Mouse (Mus musculus): ENCODE data around the gene Cyp2c23.

The Cyp2c23 gene

DNA sequence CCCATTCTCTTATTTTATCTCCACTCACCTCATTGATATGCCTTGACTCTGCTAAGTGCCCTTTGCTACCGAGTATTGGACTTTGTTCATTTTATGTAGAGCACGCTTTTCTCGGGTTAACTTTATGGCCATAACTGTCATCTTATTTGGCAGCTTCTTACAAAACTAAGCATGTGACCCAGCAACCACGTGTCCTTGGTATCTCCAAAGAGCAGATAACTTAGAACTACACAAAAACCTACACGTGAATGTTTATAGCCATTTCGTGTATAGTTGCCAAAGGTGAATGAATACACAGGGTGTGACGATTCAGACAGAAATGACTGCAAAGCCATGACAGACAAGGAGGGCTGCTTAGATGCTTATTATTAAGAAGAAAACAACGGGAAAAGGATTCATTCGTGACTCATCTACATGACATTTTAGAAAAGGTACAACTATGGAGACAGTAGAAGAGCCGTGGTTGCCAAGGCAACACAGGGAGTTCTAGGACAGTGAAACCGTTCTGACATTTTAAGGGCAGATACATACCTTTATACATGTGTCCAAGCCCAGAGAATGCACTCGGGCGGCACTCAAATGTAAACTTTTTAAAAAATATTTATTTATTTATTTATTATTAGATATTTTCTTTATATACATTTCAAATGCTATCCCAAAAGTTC is 4.0 kb downstream of the Cyp2c23 start:
- DNase-seq (ENCODE audit: low spot score) = no peak

DNA sequence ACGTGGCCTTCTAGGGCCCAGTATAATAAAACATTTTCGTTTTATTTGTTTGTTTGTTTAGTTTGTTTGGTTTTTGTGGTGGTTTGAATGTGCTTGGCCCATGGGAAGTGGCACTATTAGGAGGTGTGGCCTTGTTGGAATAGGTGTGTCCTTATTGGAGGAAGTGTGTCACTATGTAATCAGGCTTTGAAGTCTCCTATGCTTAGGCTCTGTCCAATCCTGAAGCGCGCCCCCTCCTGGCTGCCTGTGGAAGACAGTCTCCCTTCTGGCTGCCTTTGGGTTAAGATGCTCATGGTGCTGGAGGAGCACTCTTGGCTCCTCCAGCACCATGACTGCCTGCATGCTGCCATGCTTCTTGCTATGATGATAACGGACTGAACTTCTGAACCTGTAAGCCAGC is 5.9 kb downstream of the Cyp2c23 start:
- DNase-seq (ENCODE audit: low spot score) = no peak

DNA sequence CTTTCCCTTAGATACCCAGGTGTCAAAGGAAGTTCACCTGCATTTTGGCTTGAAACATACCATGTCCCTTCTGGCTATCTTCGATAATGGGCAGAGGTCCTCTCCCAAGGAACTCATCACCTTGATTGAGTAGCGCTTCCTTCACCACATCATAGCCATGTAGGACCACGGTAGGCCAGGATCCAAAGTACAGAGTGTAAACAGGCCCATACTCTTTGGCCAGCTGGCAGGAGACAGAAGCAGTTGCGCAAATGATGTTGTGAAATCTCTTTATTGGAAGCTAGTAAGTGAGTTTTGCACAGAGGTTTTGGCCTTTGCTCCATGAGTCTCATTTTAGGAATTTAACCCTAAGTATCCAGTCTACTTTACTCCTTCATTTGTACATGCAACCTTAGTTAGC is 7.5 kb downstream of the Cyp2c23 start:
- peak; percentile 38 for DNase-seq (ENCODE audit: low spot score)

DNA sequence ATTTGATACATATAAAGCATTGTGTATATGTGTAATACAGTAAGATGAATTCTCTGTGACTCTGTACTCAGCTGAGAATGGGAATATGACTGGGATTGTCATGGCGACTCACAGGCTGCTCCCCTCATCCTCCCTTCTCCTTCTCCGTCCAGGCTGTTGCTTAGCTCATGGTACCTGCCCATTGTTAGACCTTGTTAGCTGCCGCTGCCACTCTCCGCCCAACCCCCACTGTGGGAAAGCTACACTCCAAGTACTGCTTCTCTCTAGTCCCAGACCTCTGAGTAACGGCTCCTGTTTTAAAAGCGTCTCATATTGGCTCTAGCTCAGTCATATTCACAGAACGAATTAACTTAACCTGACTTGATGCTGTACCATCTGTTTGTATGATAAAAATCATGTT is 9.3 kb downstream of the Cyp2c23 start:
- DNase-seq (ENCODE audit: low spot score) = no peak

DNA sequence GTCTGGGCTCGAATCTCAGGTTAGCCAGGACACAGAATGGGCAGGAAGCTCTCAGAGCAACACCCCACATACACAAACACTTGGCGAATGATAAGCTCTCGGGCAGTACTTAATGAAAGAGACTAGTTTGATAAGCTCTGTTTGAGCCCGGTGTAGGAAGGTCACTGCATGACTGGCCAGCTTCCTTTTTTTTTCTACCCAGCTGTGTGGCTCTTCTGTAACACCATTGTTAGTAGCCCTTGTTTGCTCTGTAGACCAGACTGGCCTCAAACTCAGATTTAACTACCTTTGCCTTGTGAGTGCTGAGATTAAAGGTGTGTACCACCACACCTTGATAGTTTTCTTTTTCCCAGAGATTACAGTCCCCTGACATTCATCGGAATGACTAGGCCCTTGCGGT is 15.1 kb downstream of the Cyp2c23 start:
- DNase-seq (ENCODE audit: low spot score) = no peak

DNA sequence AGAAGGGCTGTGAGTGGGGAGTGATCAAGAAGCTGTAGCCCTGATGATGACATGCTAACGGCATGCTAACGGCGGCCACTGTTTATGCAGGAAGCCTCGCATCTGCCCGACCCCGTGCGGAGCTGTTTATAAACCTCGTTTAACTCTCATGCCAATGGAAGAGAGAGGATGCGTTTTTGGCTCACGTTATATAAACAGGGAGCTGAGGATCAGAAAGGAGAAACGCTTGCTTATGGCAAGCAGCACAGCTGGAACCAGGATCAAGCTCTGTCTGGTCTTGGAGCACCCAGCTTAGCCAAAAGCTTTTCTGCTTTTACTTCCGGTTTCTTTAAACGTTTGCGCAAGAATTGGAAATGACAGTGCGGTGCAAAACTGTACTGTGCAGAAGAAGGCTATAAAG is 20.2 kb downstream of the Cyp2c23 start:
- no peak for DNase-seq (ENCODE audit: low spot score)

DNA sequence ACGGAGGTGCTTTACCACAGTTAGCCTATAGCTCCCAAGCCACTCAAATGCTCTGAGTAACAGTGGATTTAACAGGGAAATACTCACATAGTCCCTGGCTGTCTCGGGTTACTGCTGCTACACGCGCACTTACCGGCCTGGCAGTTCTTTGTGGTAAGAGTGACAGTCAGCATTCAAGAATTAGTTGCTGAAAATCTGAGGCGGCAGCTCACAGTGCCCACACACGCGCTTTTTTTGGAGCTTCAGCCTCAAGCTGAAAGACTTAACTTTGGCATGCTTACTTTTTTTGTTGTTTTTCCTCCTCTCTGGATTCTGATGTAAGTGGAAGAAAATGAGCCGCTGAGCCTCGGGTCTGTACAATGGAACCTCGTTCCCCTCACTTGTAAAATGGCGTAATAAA is 21.8 kb downstream of the Cyp2c23 start:
- no peak for DNase-seq (ENCODE audit: low spot score)

DNA sequence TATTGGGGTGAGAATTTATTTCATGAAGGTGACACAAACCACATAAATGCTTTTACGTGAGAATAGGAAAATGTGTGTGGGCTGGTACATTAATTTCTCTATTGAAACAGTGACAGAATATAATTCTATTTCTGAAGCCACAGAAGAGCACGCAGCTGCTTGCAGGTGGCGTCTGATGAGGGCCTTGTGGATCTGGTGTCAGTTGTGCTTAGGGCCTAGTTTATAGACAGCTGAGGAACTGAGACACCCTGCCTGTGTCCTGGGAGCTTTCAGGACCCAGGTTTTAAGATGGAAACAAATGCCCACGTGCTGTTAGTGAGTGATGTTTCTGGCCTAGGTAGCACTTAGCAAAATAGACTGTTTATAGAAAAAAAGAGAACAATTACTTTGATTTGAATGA is 24.0 kb downstream of the Cyp2c23 start:
- no peak for DNase-seq (ENCODE audit: low spot score)

DNA sequence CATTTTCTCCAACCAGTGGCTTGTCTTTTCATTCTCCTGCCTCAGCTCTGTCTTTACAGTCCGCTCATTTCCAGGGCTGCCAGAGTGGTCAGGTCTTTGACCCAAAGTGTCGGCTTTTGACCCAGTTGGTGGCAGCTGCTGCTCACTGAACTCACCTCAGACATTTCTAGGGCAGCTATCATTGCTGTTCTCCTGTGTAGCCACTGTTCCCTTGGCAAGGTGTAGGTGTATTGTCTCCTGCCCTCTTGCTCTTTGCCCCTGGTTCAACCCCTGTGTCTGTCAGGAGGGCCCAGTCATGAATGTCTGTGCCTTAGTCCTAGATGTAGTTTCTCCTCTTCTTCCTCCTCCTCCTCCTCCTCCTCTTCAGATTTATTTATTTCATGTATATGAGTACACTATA is 24.7 kb downstream of the Cyp2c23 start:
- no peak for DNase-seq (ENCODE audit: low spot score)

DNA sequence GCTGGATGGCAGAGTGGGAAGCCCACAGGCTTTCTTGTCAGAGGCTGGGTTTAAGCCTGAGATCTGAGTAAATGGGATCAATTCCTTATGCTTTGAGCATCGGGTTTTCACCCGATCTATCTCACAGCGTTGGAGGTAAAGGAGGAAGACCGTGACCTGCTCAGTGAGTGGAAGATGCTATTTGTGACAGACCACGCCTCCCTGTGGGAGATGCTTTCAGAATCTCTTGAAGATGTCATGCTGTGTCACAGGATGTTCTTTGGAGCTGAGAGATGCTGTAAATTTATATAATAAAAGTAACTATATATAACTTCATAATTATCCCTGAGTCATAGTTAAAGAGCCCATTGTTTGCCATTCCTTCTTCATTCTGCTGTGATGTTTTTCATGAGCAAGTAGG is 28.3 kb downstream of the Cyp2c23 start:
- DNase-seq (ENCODE audit: low spot score) = no peak

DNA sequence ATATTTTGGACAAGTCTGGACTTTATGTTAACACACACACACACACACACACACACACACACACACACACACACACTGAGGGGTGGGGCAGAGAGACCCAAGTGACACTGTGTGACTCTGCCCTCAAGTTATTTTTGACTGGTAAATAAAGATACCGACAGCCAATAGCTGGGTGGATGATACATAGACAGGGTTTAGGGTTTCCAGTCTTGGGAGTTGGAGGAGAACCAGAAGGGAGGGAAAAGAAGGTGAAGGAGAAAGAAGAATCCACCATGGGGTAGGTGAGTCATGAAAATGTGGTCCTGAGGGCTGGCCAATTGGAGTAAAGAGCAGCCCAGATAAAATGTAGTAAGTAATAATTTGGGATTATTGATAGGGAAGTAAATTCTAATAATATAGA is 28.9 kb downstream of the Cyp2c23 start:
- DNase-seq (ENCODE audit: low spot score) = no peak

DNA sequence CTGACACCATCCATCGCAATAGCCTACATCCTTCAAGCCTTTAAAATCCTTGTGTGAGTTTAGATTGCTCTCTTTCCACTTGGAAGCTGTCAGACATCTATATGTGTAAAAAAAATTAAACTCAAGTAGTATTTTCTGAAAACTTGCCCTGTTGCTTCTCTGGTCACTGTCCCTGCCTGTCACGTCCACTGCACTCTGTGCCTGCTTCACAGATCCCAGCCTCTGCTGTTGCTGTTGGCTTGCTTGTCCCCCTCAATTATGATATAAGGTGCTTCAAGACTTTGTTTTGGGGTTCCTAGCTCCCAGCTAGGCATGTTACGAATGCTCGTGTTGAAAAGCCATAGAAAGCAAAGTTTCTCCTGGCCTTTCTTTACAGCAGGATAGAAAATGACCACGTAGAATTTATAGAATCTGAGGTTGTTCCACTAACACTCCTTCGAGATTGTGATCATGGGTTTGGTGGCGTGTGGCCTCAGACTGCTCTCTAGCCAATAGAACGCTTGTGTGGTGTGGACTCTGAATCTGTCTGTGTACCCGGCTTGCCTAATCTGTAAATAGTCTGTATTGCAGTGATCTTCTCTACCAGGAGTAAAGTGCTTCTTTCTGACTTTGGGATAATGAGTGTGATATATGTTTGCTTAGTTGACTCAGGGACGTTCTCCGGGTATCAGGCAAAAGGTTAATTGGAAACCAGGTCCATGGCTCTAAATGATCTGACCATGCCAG is 30.0 kb downstream of the Cyp2c23 start:
- no peak for DNase-seq (ENCODE audit: low spot score)

DNA sequence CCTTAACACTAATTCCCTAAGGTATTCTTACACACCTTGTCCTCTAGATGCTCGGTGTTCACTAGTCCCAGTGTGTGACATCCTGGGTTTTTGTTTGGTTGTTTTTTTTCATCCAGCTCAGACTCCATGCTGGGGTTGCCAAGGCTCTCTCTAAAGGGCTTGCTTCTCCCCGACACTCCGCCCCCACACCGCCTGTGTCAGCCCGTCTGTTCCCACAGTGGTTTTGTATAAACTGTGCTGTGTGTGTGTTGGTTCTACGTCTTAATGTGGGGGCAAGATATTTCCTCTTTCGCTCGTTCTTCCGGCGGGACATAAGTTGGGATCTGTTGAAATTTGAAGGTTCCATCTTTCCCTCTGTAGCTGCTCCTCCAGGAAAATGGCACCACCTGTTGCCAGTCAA is 30.9 kb downstream of the Cyp2c23 start:
- DNase-seq (ENCODE audit: low spot score) = no peak

DNA sequence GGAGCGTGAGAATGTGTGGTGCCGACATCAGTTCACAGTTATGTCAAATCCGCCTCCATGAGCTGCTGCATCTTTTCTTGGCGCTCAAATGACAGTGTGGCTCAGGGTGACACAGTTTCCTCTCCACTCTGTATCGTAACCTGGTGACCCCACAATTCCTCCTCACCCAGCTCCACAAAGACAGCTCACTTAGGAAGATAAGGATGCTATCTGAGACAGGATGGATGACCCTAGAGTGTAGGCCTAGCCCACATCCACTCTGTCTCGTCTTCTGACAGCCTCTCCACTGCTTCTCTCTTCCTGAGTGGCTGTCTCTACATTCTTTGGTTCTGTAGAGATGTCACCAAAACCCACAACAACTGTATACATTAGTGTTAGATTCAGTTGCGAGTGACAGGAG is 33.6 kb downstream of the Cyp2c23 start:
- no peak for DNase-seq (ENCODE audit: low spot score)

DNA sequence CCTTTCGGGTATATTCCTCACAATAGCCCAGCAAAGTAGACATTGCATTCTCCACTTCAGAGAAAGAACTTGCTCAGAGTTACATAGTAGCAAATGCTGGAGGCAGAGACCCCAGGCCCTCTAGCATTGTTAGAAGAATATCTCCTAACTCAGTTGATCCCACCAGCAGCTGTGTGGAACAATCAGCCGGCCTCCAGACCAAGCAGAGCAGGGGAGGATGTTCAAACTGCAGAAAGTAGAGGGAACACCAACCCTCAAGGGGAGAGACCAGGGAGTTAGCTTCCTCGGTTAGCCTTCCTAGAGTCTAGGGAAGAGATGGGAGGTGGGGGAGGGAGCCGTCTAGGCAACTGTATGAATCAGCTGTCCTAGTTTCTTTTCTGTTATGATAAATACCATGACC is 36.5 kb downstream of the Cyp2c23 start:
- no peak for DNase-seq (ENCODE audit: low spot score)

DNA sequence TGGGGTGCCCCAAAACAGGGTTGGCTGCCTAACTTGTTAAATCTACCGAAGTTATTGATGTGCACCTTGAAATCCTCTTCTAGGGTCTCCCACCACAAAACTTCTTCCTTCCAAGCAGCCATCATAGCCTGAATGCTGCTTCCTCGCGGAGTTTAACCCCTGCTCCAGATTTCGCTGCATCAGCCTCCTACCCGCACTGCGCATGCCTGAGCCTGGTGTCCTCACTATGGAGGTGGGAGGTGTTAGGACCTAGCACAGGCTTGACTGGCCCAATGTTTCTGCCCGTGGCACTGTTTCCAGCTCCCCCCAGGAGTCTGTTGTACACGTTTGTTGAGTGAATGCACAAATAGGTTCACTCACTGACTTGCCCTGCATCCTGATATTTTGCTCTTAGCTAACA is 38.6 kb downstream of the Cyp2c23 start:
- no peak for DNase-seq (ENCODE audit: low spot score)

DNA sequence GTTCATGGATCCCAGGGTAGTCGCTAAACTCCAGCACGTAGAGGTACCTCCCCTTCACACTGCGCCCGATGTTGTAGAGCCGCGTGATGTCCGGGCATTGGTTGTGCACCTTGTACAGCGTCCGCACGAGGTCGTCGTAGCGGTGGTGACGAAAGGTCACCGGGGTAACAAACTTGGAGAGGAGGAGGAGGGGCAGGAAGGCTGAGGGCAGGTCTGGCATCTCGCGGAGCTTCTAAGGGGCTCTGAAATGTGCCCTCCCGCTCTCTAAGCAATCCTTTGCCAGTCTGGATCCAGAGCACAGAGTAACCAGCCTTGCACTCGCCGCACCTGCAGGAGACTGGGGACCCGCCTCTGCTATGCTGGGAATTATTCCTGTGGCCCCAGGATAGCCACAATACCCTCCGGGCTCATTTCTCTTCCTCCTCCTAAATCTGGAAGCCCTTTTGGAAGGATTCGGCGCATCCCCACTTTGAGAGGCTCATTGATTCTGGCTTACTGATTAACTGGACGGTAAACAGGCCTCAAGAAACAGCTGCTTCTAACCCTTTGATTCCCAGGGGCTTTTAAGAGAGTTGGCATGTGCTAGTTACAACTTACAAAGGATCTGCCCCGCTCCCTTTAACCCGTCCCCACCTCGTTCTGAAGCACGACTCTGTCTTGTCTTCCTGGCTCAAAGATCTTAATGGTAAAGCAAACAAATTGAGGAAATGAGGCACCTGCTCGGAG is 42.8 kb downstream of the Cyp2c23 start, which contains the start of gene Cpn1:
TSS of gene Cpn1 (minus strand) at position 488 of the 726 bp plus-strand sequence.
- DNase-seq (ENCODE audit: low spot score) = no peak

DNA sequence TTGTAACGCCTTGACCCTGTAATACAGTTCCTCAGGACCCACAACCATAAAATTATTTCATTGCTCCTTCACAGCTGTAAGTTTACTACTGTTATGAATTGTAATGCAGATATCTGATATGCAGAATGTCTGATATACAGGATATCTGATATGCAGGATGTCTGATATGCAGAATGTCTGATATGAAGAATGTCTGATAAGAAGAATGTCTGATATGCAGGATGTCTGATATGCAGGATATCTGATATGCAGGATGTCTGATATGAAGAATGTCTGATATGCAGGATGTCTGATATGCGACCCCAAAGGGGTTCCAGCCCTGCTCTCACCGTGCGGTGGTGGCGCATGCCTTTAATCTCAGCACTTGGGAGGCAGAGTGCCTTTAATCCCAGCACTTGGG is 47.0 kb downstream of the Cyp2c23 start:
- DNase-seq (ENCODE audit: low spot score) = no peak

DNA sequence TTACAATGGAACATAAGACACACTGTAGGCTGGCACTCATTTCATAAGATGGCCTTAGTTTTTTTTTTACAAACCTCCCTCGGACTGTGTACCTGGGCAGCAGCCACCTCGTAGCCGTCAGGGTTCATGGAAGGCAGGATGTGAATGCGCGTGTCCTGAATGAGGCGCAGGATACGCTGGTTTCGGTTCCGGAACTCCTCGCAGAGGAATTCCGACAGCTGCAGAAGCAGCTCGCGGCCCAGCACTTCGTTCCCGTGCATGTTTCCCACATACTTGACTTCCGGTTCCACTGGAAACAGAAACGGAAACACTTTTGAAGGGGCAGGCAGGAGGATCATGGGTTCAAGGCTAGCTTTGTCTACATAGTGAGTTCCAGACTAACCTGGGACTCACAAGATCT is 48.3 kb downstream of the Cyp2c23 start:
- DNase-seq (ENCODE audit: low spot score) = no peak

DNA sequence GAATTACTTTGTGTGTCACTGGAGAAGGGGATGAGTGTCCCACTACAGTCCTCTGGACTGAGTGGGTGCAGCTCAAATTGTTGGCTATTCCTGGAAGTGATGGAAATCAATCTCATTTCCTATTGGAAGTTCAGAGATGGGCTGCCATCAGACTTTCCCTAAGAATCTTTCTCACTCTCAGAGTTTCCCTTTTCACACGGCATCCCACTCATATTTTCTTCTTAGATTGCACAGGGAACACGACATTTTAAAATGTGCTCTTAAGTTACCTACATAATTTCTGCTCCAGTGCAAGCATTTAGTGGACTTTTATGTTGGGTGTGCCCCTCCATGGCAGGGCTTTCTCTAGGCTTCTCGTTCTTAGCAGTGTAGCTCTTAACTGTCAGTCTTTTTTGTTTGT is 51.2 kb downstream of the Cyp2c23 start:
- DNase-seq (ENCODE audit: low spot score) = no peak

DNA sequence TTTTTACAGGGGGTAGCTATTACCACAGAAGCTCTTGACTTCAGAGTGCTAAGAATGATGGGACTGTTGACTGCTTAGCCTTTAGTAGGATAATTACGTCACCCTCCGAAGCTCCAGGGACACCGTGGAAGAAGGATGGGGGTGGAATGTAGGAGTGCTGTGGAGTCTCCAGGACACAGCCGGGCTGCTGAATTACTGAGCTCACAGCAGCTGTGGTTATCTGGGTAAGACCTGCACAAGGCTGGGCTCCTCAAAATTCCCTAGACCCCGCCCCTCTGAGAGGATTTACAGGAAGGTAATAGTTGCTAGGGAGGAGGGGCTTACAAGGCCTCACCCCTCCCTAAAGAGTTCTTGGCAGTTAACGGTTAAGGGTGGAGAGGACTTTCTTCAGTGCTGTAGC is 52.3 kb downstream of the Cyp2c23 start:
- no peak for DNase-seq (ENCODE audit: low spot score)

DNA sequence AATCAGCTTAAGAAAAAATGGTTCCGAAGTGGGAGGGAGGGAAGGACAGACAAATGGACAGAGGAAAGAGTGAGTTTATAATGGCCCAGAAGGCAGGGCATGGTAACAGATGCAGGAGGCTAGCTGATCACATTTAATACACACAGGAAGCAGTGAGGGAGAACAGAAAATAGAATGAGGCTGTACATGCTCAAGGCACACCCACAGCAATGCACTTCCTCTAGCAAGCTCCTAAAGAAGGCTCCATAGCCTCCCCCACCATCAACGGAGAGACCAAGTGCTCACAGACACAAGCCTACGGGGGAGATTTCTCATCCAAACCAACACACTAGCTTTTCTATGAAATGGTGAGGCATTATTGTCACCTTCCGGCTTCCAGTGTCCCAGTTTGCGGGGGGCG is 54.8 kb downstream of the Cyp2c23 start:
- no peak for DNase-seq (ENCODE audit: low spot score)

DNA sequence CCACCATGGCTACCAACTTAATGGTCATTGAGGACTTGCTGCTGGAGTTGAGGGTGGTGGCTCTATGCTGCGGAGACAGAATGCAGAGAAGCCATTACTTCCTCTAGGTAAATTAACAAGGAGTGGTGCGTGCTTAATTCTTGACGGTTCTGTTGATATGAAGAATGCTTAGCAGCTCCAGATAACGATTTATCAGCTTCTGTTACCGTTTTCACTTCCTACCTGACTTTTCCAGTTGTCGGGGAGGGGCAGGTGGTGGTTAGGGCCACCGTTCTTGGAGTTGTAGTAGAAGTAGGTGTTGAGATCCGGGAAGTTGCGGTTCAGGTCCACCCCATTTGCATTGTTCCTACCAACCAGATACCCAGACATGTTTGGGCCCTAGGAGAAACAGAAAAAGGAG is 55.3 kb downstream of the Cyp2c23 start:
- DNase-seq (ENCODE audit: low spot score) = no peak

Data from ovary, postnatal 14 days (tissue).